Mouse (Mus musculus) duodenum, adult 2 months (tissue): ENCODE measurements around the gene 2210010C04Rik. TPM values are rescaled to one million over a fixed set of nuclear protein-coding genes. Genes with fewer than 3 reads are reported as not detected.

Experiments used
- polyA plus RNA-seq: library from polyadenylated mRNA; depleted of rRNA; stranded (reverse); fragments of >200 nt; gene quantifications from 2 replicates; pipeline ENCODE4 v1.2.3, GENCODE M21; 2012; ENCODE audit warnings: low replicate concordance; rRNA removed

2210010C04Rik gene
- polyA plus RNA-seq = 2.3 and 1,069 TPM in 2 replicates

DNA sequence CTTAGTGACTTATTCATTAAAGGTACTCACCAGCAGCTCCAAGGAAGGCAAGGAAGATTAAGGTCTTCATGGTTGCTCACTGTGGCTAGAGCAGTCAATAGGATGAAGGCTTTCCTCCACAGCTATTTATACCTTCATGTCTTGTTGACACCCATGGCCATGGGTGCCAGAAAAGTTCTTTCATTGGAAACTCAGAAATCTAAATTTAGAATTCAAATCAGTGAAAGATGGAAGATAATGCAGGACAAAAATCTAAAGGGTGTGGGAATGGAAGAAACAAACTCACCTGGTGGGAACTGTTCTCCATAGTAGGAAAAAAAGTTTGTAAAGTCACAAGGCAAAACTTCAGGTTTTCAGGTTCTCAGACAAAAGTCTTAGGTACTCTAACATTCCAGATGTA is at the start of gene 2210010C04Rik:
Gene 2210010C04Rik (minus strand): TSS at position 101 of the 400 bp plus-strand sequence.

DNA sequence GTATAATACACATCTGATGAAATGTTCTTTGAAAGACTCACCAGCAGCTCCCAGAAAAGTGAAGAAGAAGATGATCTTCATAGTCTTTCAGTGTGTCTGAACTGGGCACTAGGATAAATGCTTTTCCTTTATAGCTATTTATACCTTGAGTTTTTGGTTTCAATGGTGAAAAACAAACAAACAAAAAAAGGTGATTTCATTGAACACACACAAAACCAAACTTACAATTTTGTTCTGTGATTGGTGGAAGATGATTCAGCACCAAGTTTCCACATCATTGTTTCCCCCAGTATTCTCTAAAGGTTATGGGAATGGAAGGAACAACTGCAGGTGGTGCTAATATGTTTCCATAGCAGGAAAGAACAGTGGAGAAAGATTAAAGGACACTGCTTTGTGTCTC is 35.9 kb downstream of the 2210010C04Rik start, which contains the start of gene Gm2663:
Gene Gm2663 (minus strand): TSS at position 101 of the 400 bp plus-strand sequence.

Other genes starting within 250 kb of the 2210010C04Rik start
- gene Moxd2, start 148.0 kb downstream of the 2210010C04Rik start, polyA plus RNA-seq = not detected in 2 replicates
- gene Prss58, start 135.1 kb downstream of the 2210010C04Rik start, polyA plus RNA-seq = not detected in 2 replicates
- not detected in 2 replicates for gene 1700074P13Rik, start 95.0 kb downstream of the 2210010C04Rik start, polyA plus RNA-seq
- gene Gm4744, start 83.6 kb downstream of the 2210010C04Rik start, polyA plus RNA-seq = not detected in 2 replicates
- 0.36 TPM in 1 of 2 replicates, not detected in the other for gene 1810009J06Rik, start 70.8 kb downstream of the 2210010C04Rik start, polyA plus RNA-seq
- gene Gm2663, start 36.0 kb downstream of the 2210010C04Rik start, polyA plus RNA-seq = not detected in 2 replicates